Mouse (Mus musculus): ENCODE measurements at regions not wholly inside any gene's neighbourhood (a gene's known extent, or its start where the extent isn't known, plus 50 kb on each side); places are given as distances from the start of the nearest gene placed in this dataset.

DNA sequence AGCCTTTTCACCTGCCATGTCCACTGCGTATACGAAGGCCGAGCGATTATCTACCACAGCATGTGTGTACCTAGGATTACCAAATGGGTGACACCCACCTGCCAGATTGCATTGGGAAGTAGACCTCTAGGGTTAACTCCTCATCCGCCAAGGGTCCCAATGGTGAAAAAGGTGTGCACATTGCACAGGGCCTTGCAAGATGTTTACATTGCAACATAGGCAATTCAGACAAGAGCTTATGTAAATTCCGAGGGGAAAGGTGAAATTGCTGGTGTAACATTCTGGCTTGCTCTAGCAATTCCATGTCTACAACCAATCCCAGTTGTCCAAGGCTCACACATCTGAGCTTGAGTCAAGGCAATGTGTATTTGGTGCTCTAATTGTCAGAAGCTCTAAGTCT, 245.7 kb downstream of the Rsl24d1 start:
- Histone ChIP-seq H3K27ac (ENCODE audit: insufficient read depth, low read depth, low read length) (no peak overlapping the region), H3K4me1 (ENCODE audit: control insufficient read depth, insufficient read depth, low read length) (no peaks in the 10 kb centered on the region), H3K4me3 (ENCODE audit: insufficient read depth, low read depth, low read length) (no peak overlapping the region)
- no peak for TF ChIP-seq CTCF (IDR thresholded peaks at IDR 0.05; ENCODE audit: insufficient read depth, low read depth, low read length)
- TF ChIP-seq POLR2A (IDR thresholded peaks at IDR 0.05; ENCODE audit: insufficient read depth, low read depth, low read length): no peak
- WGBS: 96% methylated on average over 6 of the region's 6 CpGs

DNA sequence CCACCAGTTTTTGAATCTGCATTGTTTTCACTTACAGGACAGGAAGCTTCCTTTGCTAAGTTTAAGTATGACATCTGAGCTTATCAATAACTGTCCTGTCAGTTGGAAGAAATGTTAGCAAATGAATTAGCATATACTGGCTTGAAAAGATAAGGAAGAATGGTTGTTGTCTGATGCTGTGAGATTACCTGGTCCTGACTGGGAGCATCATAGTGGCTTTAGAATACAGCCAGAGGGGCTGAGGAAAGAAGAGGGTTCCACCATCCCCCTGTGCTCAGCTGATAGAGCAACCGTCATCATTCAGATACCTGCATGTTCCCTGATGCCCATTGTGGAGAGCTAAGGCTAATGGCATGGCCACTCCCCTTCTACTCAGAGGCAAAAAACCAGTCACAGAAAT, 267.5 kb downstream of the Rsl24d1 start:
- TF ChIP-seq POLR2A (IDR thresholded peaks at IDR 0.05; ENCODE audit: insufficient read depth, low read depth, low read length) (no peak), CTCF (IDR thresholded peaks at IDR 0.05; ENCODE audit: insufficient read depth, low read depth, low read length) (no peak)
- WGBS: 83% methylated on average over 1 of the region's 1 CpGs
- Histone ChIP-seq H3K4me1 (ENCODE audit: control insufficient read depth, insufficient read depth, low read length) (no peaks in the 10 kb centered on the region), H3K27ac (ENCODE audit: insufficient read depth, low read depth, low read length) (no peak overlapping the region), H3K4me3 (ENCODE audit: insufficient read depth, low read depth, low read length) (no peak overlapping the region)

DNA sequence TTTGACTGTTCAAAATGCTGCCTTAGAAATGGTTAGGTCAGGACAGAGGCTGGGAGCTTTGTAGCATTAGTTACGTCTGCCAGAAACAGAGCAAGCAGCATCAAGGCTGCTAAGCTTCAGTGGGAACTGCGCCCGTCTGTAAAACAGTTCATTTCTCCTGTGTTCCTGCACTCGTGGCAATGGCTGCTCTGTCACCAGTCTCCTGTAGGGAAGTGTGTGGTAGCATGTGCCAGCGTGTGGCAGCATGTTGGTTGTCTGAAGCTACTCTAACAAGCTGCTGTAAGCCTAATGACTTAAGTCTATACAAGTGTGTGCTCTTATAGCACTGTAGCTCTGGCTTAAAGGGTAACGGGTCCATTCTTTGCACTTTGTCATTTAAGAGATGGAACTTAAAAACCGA, 278.8 kb downstream of the Rsl24d1 start:
- no peak overlapping the region for H3K27ac ChIP-seq (ENCODE audit: insufficient read depth, low read depth, low read length)
- 78% methylated on average over 7 of the region's 7 CpGs for WGBS
- TF ChIP-seq CTCF (IDR thresholded peaks at IDR 0.05; ENCODE audit: insufficient read depth, low read depth, low read length) (no peak), POLR2A (IDR thresholded peaks at IDR 0.05; ENCODE audit: insufficient read depth, low read depth, low read length) (no peak)

GRCm38 (mm10) chr9:73413367-73413930, 300.2 kb downstream of the Rsl24d1 start:
- TF ChIP-seq CTCF (IDR thresholded peaks at IDR 0.05; ENCODE audit: insufficient read depth, low read depth, low read length) (no peak), POLR2A (IDR thresholded peaks at IDR 0.05; ENCODE audit: insufficient read depth, low read depth, low read length) (no peak)
- WGBS: 73% methylated on average over 8 of the region's 8 CpGs
- no peaks in the 10 kb centered on the region for H3K4me1 ChIP-seq (ENCODE audit: control insufficient read depth, insufficient read depth, low read length)
- no peak overlapping the region for H3K4me3 ChIP-seq (ENCODE audit: insufficient read depth, low read depth, low read length)
- no peak overlapping the region for H3K27ac ChIP-seq (ENCODE audit: insufficient read depth, low read depth, low read length)

More for the DNA sequence above, 278.8 kb downstream of the Rsl24d1 start:
- Histone ChIP-seq H3K4me1 (ENCODE audit: control insufficient read depth, insufficient read depth, low read length) (no peaks in the 10 kb centered on the region), H3K4me3 (ENCODE audit: insufficient read depth, low read depth, low read length) (no peak overlapping the region)

DNA sequence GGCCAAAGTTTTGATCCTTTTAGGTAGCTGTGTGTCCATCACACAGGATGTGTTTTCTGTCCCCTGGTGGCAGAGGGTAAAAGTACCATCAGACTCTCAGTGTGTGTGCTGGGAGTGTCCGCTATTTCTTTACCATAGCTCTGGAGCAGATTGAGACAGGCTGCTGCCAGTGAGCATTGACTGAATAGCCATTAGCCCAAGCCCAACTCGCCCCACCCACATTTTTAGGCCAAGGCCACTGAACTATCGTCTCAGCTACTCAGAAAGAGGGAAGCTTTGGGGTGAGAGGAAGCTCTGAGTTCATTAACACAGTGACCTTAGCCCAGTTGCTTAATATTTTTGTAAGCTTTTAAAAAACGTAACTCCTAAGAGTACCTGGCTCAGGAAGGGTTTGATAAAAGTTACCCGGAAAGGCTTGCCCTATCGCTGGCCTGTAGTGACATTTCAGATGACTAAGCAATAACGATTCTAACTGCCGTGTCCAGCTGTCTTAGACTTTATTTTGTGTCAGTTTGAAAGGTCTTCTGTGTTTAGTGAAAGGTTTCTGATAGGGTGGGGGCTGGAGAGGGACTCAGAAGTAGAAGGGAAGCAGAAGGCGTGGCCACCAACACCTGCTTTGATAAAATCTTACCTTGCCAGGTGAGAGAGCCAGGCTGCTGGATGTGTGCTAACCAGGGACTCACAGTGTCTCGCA, 303.0 kb downstream of the Rsl24d1 start:
- TF ChIP-seq POLR2A (IDR thresholded peaks at IDR 0.05; ENCODE audit: insufficient read depth, low read depth, low read length) (no peak), CTCF (IDR thresholded peaks at IDR 0.05; ENCODE audit: insufficient read depth, low read depth, low read length) (no peak)
- WGBS: 89% methylated on average over 10 of the region's 10 CpGs
- no peak overlapping the region for H3K4me3 ChIP-seq (ENCODE audit: insufficient read depth, low read depth, low read length)

More for the DNA sequence above, 303.0 kb downstream of the Rsl24d1 start:
- Histone ChIP-seq H3K4me1 (ENCODE audit: control insufficient read depth, insufficient read depth, low read length) (no peaks in the 10 kb centered on the region), H3K27ac (ENCODE audit: insufficient read depth, low read depth, low read length) (no peak overlapping the region)
